Mouse (Mus musculus) bone marrow macrophage, adult 2 months (primary cell): Measurements from ENCODE around the gene Tnip1.

Experiments
- CTCF ChIP-seq: IDR thresholded peaks from 2 replicates; pipeline ENCODE4 v1.5.1; 2012; ENCODE audit warnings: low read depth, mild to moderate bottlenecking, low read length, moderate library complexity
- POLR2A ChIP-seq: IDR thresholded peaks from 2 replicates; pipeline ENCODE4 v1.6.1; 2012; ENCODE audit warnings: mild to moderate bottlenecking, low read depth, low read length, borderline replicate concordance

GRCm38 (mm10) chr11:54903339-54903738, 59.4 kb downstream of the Tnip1 start:
- no peak for TF ChIP-seq CTCF
- TF ChIP-seq POLR2A: no peak
